Mouse (Mus musculus) thymus, postnatal 10 days (tissue): Measurements from ENCODE around the gene Scgb3a1.
A peak's percentile ranks its signal among the peaks of the same experiment; 100 is the strongest.

Experiments
- DNase-seq, 2 experiments: peaks; one replicate each; pipeline ENCODE4 v3.0.0; 2021; ENCODE audit warnings: low spot score in 2 of 2

Scgb3a1 gene

GRCm38 (mm10) chr11:49663310-49663709, at the start of gene Scgb3a1:
Gene Scgb3a1 (plus strand): TSS chr11:49663610.
- DNase-seq: no peak

- DNase-seq: no peak
Measured at GRCm38 (mm10) chr11:49615856-49616725, 47.3 kb upstream of the Scgb3a1 start.

GRCm38 (mm10) chr11:49618476-49618875, 44.9 kb upstream of the Scgb3a1 start:
- DNase-seq: no peak

GRCm38 (mm10) chr11:49621953-49622352, 41.5 kb upstream of the Scgb3a1 start:
- DNase-seq: no peak

GRCm38 (mm10) chr11:49624156-49624555, 39.3 kb upstream of the Scgb3a1 start:
- DNase-seq: no peak

GRCm38 (mm10) chr11:49625863-49626262, 37.5 kb upstream of the Scgb3a1 start:
- peak in 1 of 2 experiments; percentile 23 for DNase-seq

GRCm38 (mm10) chr11:49626748-49627147, 36.7 kb upstream of the Scgb3a1 start:
- DNase-seq: no peak

GRCm38 (mm10) chr11:49631154-49631553, 32.3 kb upstream of the Scgb3a1 start:
- no peak for DNase-seq

- no peak for DNase-seq
Measured at GRCm38 (mm10) chr11:49632256-49632655, 31.2 kb upstream of the Scgb3a1 start.

- no peak for DNase-seq
Measured at GRCm38 (mm10) chr11:49634101-49634500, 29.3 kb upstream of the Scgb3a1 start.

- DNase-seq: no peak
Measured at GRCm38 (mm10) chr11:49635671-49636070, 27.7 kb upstream of the Scgb3a1 start.

GRCm38 (mm10) chr11:49636449-49636848, 27.0 kb upstream of the Scgb3a1 start:
- DNase-seq: no peak

- DNase-seq: no peak
Measured at GRCm38 (mm10) chr11:49645677-49646076, 17.7 kb upstream of the Scgb3a1 start.

- peak in 1 of 2 experiments; percentile 37 for DNase-seq
Measured at GRCm38 (mm10) chr11:49650113-49650993, 13.1 kb upstream of the Scgb3a1 start.

- DNase-seq: no peak
Measured at GRCm38 (mm10) chr11:49650994-49651761, 12.2 kb upstream of the Scgb3a1 start.

GRCm38 (mm10) chr11:49651762-49652322, 11.6 kb upstream of the Scgb3a1 start:
- no peak for DNase-seq

GRCm38 (mm10) chr11:49652401-49653078, 10.9 kb upstream of the Scgb3a1 start:
- peak; percentile 60 to 90 for DNase-seq

GRCm38 (mm10) chr11:49653079-49653408, 10.4 kb upstream of the Scgb3a1 start:
- no peak for DNase-seq

- no peak for DNase-seq
Measured at GRCm38 (mm10) chr11:49654651-49655050, 8.8 kb upstream of the Scgb3a1 start.

GRCm38 (mm10) chr11:49655501-49655900, 7.9 kb upstream of the Scgb3a1 start:
- DNase-seq: no peak

- DNase-seq: no peak
Measured at GRCm38 (mm10) chr11:49658065-49658464, 5.3 kb upstream of the Scgb3a1 start.
